Mouse (Mus musculus): ENCODE data around the gene Ero1l. TPM values are rescaled to one million over a fixed set of nuclear protein-coding genes. Genes with fewer than 3 reads are reported as not detected.

Ero1l gene
- polyA plus RNA-seq, 1 experiment, result 9.4 TPM

- no peak overlapping the region for H3K4me3 ChIP-seq (ENCODE audit: insufficient read depth, low read depth, low read length)
- DNase-seq, result no peak
- WGBS, result 89% methylated on average over 4 of the region's 4 CpGs
Observed at GRCm38 (mm10) chr14:45251548-45252076, 67.0 kb downstream of the Ero1l start.

GRCm38 (mm10) chr14:45241613-45242012, 77.0 kb downstream of the Ero1l start:
- TF ChIP-seq POLR2A (IDR thresholded peaks at IDR 0.05; ENCODE audit: low read depth, low read length) (no peak), CTCF (conservative IDR thresholded peaks at IDR 0.05; ENCODE audit: insufficient read depth, insufficient read length, low read depth, low read length) (peak; percentile 39)
- no peak for DNase-seq
- H3K4me3 ChIP-seq (ENCODE audit: insufficient read depth, low read depth, low read length), result no peak overlapping the region
- 53% methylated on average over 1 of the region's 1 CpGs for whole genome bisulfite sequencing
- H3K4me1 ChIP-seq (ENCODE audit: control insufficient read depth, insufficient read depth, low read length), result no peaks in the 10 kb centered on the region
- H3K27me3 ChIP-seq (replicated peaks; ENCODE audit: control insufficient read depth, insufficient read depth, low read length), result no peaks in the 10 kb centered on the region
- no peak overlapping the region for H3K27ac ChIP-seq (ENCODE audit: insufficient read depth, low read depth, low read length)
- H3K36me3 ChIP-seq (ENCODE audit: control insufficient read depth, insufficient read depth, low read length), result no peaks in the 10 kb centered on the region

More at GRCm38 (mm10) chr14:45251548-45252076, 67.0 kb downstream of the Ero1l start:
- Histone ChIP-seq H3K27ac (ENCODE audit: insufficient read depth, low read depth, low read length) (no peak overlapping the region), H3K4me1 (ENCODE audit: control insufficient read depth, insufficient read depth, low read length) (no peaks in the 10 kb centered on the region), H3K27me3 (replicated peaks; ENCODE audit: control insufficient read depth, insufficient read depth, low read length) (no peaks in the 10 kb centered on the region), H3K36me3 (ENCODE audit: control insufficient read depth, insufficient read depth, low read length) (no peaks in the 10 kb centered on the region)
- TF ChIP-seq POLR2A (IDR thresholded peaks at IDR 0.05; ENCODE audit: low read depth, low read length) (no peak), CTCF (conservative IDR thresholded peaks at IDR 0.05; ENCODE audit: insufficient read depth, insufficient read length, low read depth, low read length) (no peak)

- TF ChIP-seq CTCF (conservative IDR thresholded peaks at IDR 0.05; ENCODE audit: insufficient read depth, insufficient read length, low read depth, low read length), result no peak
- TF ChIP-seq POLR2A (IDR thresholded peaks at IDR 0.05; ENCODE audit: low read depth, low read length), result no peak
- H3K27ac ChIP-seq (ENCODE audit: insufficient read depth, low read depth, low read length), result no peak overlapping the region
- WGBS, result 71% methylated on average over 2 of the region's 2 CpGs
Observed at GRCm38 (mm10) chr14:45239042-45239441, 79.5 kb downstream of the Ero1l start.

More at GRCm38 (mm10) chr14:45239042-45239441, 79.5 kb downstream of the Ero1l start:
- Histone ChIP-seq H3K4me1 (ENCODE audit: control insufficient read depth, insufficient read depth, low read length) (no peaks in the 10 kb centered on the region), H3K36me3 (ENCODE audit: control insufficient read depth, insufficient read depth, low read length) (no peaks in the 10 kb centered on the region), H3K4me3 (ENCODE audit: insufficient read depth, low read depth, low read length) (no peak overlapping the region), H3K27me3 (replicated peaks; ENCODE audit: control insufficient read depth, insufficient read depth, low read length) (no peaks in the 10 kb centered on the region)
- DNase-seq, result no peak

Other genes starting within 250 kb of the Ero1l start
- 1.7 and 4.3 TPM in 2 replicates for gene Gpr137c, start 99.1 kb downstream of the Ero1l start, polyA plus RNA-seq (2012; rRNA removed)
- 6.1 and 6.6 TPM in 2 replicates for gene Txndc16, start 98.4 kb downstream of the Ero1l start, polyA plus RNA-seq (2012; rRNA removed)
- 23.8 and 45.5 TPM in 2 replicates for gene Psmc6, start 11.0 kb upstream of the Ero1l start, polyA plus RNA-seq (2012; rRNA removed)
- 3.0 and 8.5 TPM in 2 replicates for gene Styx, start 32.3 kb upstream of the Ero1l start, polyA plus RNA-seq (2012; rRNA removed)
- gene Gnpnat1, start 86.1 kb upstream of the Ero1l start, polyA plus RNA-seq (2012; rRNA removed), result 8.0 and 10.1 TPM in 2 replicates
- 40.8 and 47.2 TPM in 2 replicates for gene Fermt2, start 211.3 kb upstream of the Ero1l start, polyA plus RNA-seq (2012; rRNA removed)